Mouse (Mus musculus) large intestine, adult 2 months (tissue): ENCODE measurements around the gene P3h3. TPM values are rescaled to one million over a fixed set of nuclear protein-coding genes. Genes with fewer than 3 reads are reported as not detected.

ENCODE experiments used
- polyA plus RNA-seq: library from polyadenylated mRNA; depleted of rRNA; stranded (reverse); fragments of >200 nt; gene quantifications from 2 replicates; pipeline ENCODE4 v1.2.3, GENCODE M21; 2012; rRNA removed

P3h3 gene
- polyA plus RNA-seq, 1 experiment: 8.3 TPM

Other genes with a start within 250 kb of the P3h3 start
- 0.02 and 0.18 TPM in 2 replicates for gene C1s2, start 221.7 kb downstream of the P3h3 start, polyA plus RNA-seq
- gene Lpcat3, start 194.7 kb downstream of the P3h3 start, polyA plus RNA-seq: 211 and 383 TPM in 2 replicates
- 90.6 and 107 TPM in 2 replicates for gene Emg1, start 145.6 kb downstream of the P3h3 start, polyA plus RNA-seq
- 215 and 267 TPM in 2 replicates for gene Phb2, start 145.4 kb downstream of the P3h3 start, polyA plus RNA-seq
- 35.0 and 38.7 TPM in 2 replicates for gene Ptpn6, start 119.0 kb downstream of the P3h3 start, polyA plus RNA-seq
- 156 TPM in 2 replicates for gene Grcc10, start 116.4 kb downstream of the P3h3 start, polyA plus RNA-seq
- not detected in 2 replicates for gene Gm45234, start 101.7 kb downstream of the P3h3 start, polyA plus RNA-seq
- 31.9 and 33.6 TPM in 2 replicates for gene Atn1, start 101.2 kb downstream of the P3h3 start, polyA plus RNA-seq
- 3.2 and 4.2 TPM in 2 replicates for gene Eno2, start 88.1 kb downstream of the P3h3 start, polyA plus RNA-seq
- 0.47 and 1.1 TPM in 2 replicates for gene Lrrc23, start 78.0 kb downstream of the P3h3 start, polyA plus RNA-seq
- gene Spsb2, start 49.1 kb downstream of the P3h3 start, polyA plus RNA-seq: 23.9 and 28.5 TPM in 2 replicates
- 671 and 859 TPM in 2 replicates for gene Tpi1, start 43.5 kb downstream of the P3h3 start, polyA plus RNA-seq
- gene Usp5, start 28.3 kb downstream of the P3h3 start, polyA plus RNA-seq: 58.3 and 64.0 TPM in 2 replicates
- 120 and 146 TPM in 2 replicates for gene Cdca3, start 28.2 kb downstream of the P3h3 start, polyA plus RNA-seq
- gene Gnb3, start 17.5 kb downstream of the P3h3 start, polyA plus RNA-seq: 0.11 and 0.12 TPM in 2 replicates
- 1.1 and 1.7 TPM in 2 replicates for gene Gpr162, start 6.2 kb upstream of the P3h3 start, polyA plus RNA-seq
- gene Cd4, start 30.5 kb upstream of the P3h3 start, polyA plus RNA-seq: 6.7 and 7.9 TPM in 2 replicates
- gene Lag3, start 54.0 kb upstream of the P3h3 start, polyA plus RNA-seq: 3.8 and 4.7 TPM in 2 replicates
- gene Ptms, start 62.4 kb upstream of the P3h3 start, polyA plus RNA-seq: 658 and 1,077 TPM in 2 replicates
- gene Mlf2, start 73.6 kb upstream of the P3h3 start, polyA plus RNA-seq: 350 and 390 TPM in 2 replicates
- 149 and 151 TPM in 2 replicates for gene Cops7a, start 107.8 kb upstream of the P3h3 start, polyA plus RNA-seq
- gene Pianp, start 138.9 kb upstream of the P3h3 start, polyA plus RNA-seq: 2.3 and 3.3 TPM in 2 replicates
- 39.5 and 59.5 TPM in 2 replicates for gene Zfp384, start 151.4 kb upstream of the P3h3 start, polyA plus RNA-seq
- gene Ing4, start 182.0 kb upstream of the P3h3 start, polyA plus RNA-seq: 42.5 and 43.1 TPM in 2 replicates
- gene Acrbp, start 191.9 kb upstream of the P3h3 start, polyA plus RNA-seq: 12.5 and 14.6 TPM in 2 replicates
- gene Lpar5, start 210.2 kb upstream of the P3h3 start, polyA plus RNA-seq: 55.4 and 127 TPM in 2 replicates
- gene Chd4, start 238.2 kb upstream of the P3h3 start, polyA plus RNA-seq: 22.4 and 35.5 TPM in 2 replicates